Mouse (Mus musculus) ES-E14 (cell line): Measurements from ENCODE around the gene Herc4.

Experiments
- HCFC1 ChIP-seq: IDR thresholded peaks from 2 replicates; pipeline ENCODE4 v1.6.1; 2012; ENCODE audit warnings: low read length, inconsistent platforms, borderline replicate concordance; ENCODE audit not compliant: insufficient read depth
- ZC3H11A ChIP-seq: IDR thresholded peaks from 2 replicates; pipeline ENCODE4 v1.6.1; 2012; ENCODE audit warnings: low read depth, mild to moderate bottlenecking, inconsistent platforms, low read length, borderline replicate concordance
- ZNF384 ChIP-seq: IDR thresholded peaks from 2 replicates; pipeline ENCODE4 v1.6.1; 2012; ENCODE audit warnings: low read depth, low read length, inconsistent platforms

- TF ChIP-seq ZNF384 = no peak
- no peak for TF ChIP-seq HCFC1
- TF ChIP-seq ZC3H11A = no peak
These were observed 44.6 kb upstream of the Herc4 start for GRCm38 (mm10) chr10:63199008-63199407.
